Mouse (Mus musculus) subcutaneous adipose tissue, adult 2 months (tissue): Measurements from ENCODE around the gene Artn. TPM values are rescaled to one million over a fixed set of nuclear protein-coding genes. Genes with fewer than 3 reads are reported as not detected.

Experiments
- polyA plus RNA-seq: library from polyadenylated mRNA; depleted of rRNA; stranded (reverse); fragments of >200 nt; gene quantifications from 2 replicates; pipeline ENCODE4 v1.2.3, GENCODE M21; 2012; ENCODE audit warnings: low replicate concordance; rRNA removed

Gene Artn
- polyA plus RNA-seq: 0.33 and 11.4 TPM in 2 replicates

GRCm38 (mm10) chr4:117929391-117929881 is at the start of gene Artn:
Gene Artn, minus strand, starts transcription at chr4:117929763.

GRCm38 (mm10) chr4:117914591-117915442 is 14.7 kb downstream of the Artn start, which contains the start of gene Ipo13:
Gene Ipo13, minus strand, starts transcription at chr4:117914999.

GRCm38 (mm10) chr4:117891738-117892161 is 37.8 kb downstream of the Artn start, which contains the start of gene Dph2:
Gene Dph2, minus strand, starts transcription at chr4:117892032.

GRCm38 (mm10) chr4:117887133-117887532 is 42.4 kb downstream of the Artn start, which contains the start of gene Atp6v0b:
Gene Atp6v0b, minus strand, starts transcription at chr4:117887333.

GRCm38 (mm10) chr4:117882701-117883691 is 46.6 kb downstream of the Artn start, which contains the start of gene B4galt2:
Gene B4galt2, minus strand, starts transcription at chr4:117883487.

Other genes starting within 250 kb of the Artn start
- gene Dmap1, start 247.5 kb downstream of the Artn start, polyA plus RNA-seq: 19.7 and 25.2 TPM in 2 replicates
- gene Gm12845, start 205.4 kb downstream of the Artn start, polyA plus RNA-seq: not detected in 2 replicates
- gene Klf17, start 164.1 kb downstream of the Artn start, polyA plus RNA-seq: not detected in 2 replicates
- 17.3 and 51.7 TPM in 2 replicates for gene Slc6a9, start 95.3 kb downstream of the Artn start, polyA plus RNA-seq
- gene Ccdc24, start 57.2 kb downstream of the Artn start, polyA plus RNA-seq: 1.1 and 7.7 TPM in 2 replicates
- gene B4galt2, start 46.3 kb downstream of the Artn start, polyA plus RNA-seq: 22.8 and 62.6 TPM in 2 replicates
- gene Atp6v0b, start 42.4 kb downstream of the Artn start, polyA plus RNA-seq: 401 and 431 TPM in 2 replicates
- 10.1 and 22.4 TPM in 2 replicates for gene Dph2, start 37.7 kb downstream of the Artn start, polyA plus RNA-seq
- 71.6 and 98.9 TPM in 2 replicates for gene Ipo13, start 14.8 kb downstream of the Artn start, polyA plus RNA-seq
- gene St3gal3, start 205.2 kb upstream of the Artn start, polyA plus RNA-seq: 42.3 and 75.9 TPM in 2 replicates